In genomic region chr8:102786467-102787360, GRCm38 (mm10) we compare ENCODE assay signal across 10 mouse cellular contexts. TPM values are rescaled to one million over a fixed set of nuclear protein-coding genes. Genes with fewer than 3 reads are reported as not detected.
DNase-seq lines count a peak whose midpoint lies in the region; ATAC-seq lines count a peak whose summit lies in the region.
"Had no signal": no experiment of that assay in that cellular context is flagged by ENCODE, and none has a peak within 500 bp of the region (broad histone marks: within the 10 kb centered on the region; RNA-seq: fewer than 3 reads in every experiment).

No protein-coding gene starts in this region.

- H3K27ac ChIP-seq in forebrain, embryonic 15.5 days (replicated peaks) = 0 out of 2 replicates have a peak overlapping the region, but pooled peaks have one; percentile 6
- H3K27ac ChIP-seq in neural tube, embryonic 11.5 days (ENCODE audit: low read depth, low read length) = no peak overlapping the region

- no peaks in the 10 kb centered on the region for H3K27me3 ChIP-seq in forebrain, embryonic 15.5 days
- H3K27me3 ChIP-seq in neural tube, embryonic 11.5 days (ENCODE audit: control insufficient read depth, insufficient read depth, low read length) = no peaks in the 10 kb centered on the region

- 0 out of 2 replicates have a peak, but pooled peaks have one; percentile 1 for ATAC-seq in frontal cortex, adult (ENCODE audit: low TSS enrichment)
- ATAC-seq in forebrain, embryonic 15.5 days (replicated peaks) = no peak
- ATAC-seq in neural tube, embryonic 11.5 days (ENCODE audit: insufficient read depth, low FRiP score, low TSS enrichment) = no peak; the same call in 1 of the 2 replicates

- peaks cover 18% of the 10 kb centered on the region for H3K4me1 ChIP-seq in forebrain, embryonic 15.5 days
- no peaks in the 10 kb centered on the region; the same call in 1 of the 2 replicates for H3K4me1 ChIP-seq in neural tube, embryonic 11.5 days (ENCODE audit: control insufficient read depth, insufficient read depth, low read length)

- H3K4me3 ChIP-seq in forebrain, embryonic 15.5 days = peak overlapping the region; percentile 86
- peak overlapping the region; percentile 78 for H3K4me3 ChIP-seq in neural tube, embryonic 11.5 days (ENCODE audit: low read depth, low read length)
- H3K4me3 ChIP-seq: erythroblast, embryonic 14.5 days; myocyte had no signal

- no peak for DNase-seq in frontal cortex, postnatal 14 days (ENCODE audit: low spot score in 2 of 2)
- peak; percentile 36 for DNase-seq in ES-CJ7 (ENCODE audit: low read depth, low spot score)
- DNase-seq in kidney, postnatal 14 days = peak; percentile 32
- DNase-seq in neural tube, embryonic 11.5 days (ENCODE audit: low spot score) = peak; percentile 51
- DNase-seq in thymus, postnatal 0 days (ENCODE audit: low spot score) = no peak
- no peak for DNase-seq in layer of hippocampus, adult 18-20 months (ENCODE audit: low spot score in 2 of 2)

- peak overlapping the region; percentile 95 for H3K4me2 ChIP-seq in forebrain, embryonic 15.5 days (replicated peaks)
- peak overlapping the region; percentile 80 for H3K4me2 ChIP-seq in neural tube, embryonic 11.5 days (ENCODE audit: low read depth)

- H3K9ac ChIP-seq in forebrain, embryonic 15.5 days (replicated peaks) = peak overlapping the region; percentile 34
- H3K9ac ChIP-seq in neural tube, embryonic 11.5 days (ENCODE audit: low read length) = peak overlapping the region; percentile 84

- no peaks in the 10 kb centered on the region for H3K36me3 ChIP-seq in forebrain, embryonic 15.5 days
- H3K36me3 ChIP-seq in neural tube, embryonic 11.5 days (ENCODE audit: control insufficient read depth, insufficient read depth, low read length) = no peaks in the 10 kb centered on the region

- no peaks in the 10 kb centered on the region for H3K9me3 ChIP-seq in forebrain, embryonic 15.5 days
- H3K9me3 ChIP-seq in neural tube, embryonic 11.5 days (ENCODE audit: control insufficient read depth, low read length) = no peaks in the 10 kb centered on the region

- WGBS in forebrain, embryonic 15.5 days = 6% methylated on average over 31 of the region's 31 CpGs
- WGBS in neural tube, embryonic 11.5 days = 4% methylated on average over 31 of the region's 31 CpGs

RNA-seq across cellular contexts. Expression of gene Cdh11, which starts 1.3 kb away (rescaled TPM):
- 29.5 and 30.5 TPM in 2 replicates for polyA plus RNA-seq in forebrain, embryonic 15.5 days (2015; fragmentation: Nextera tagmentation; extraction: Ambion mirVana)
- polyA plus RNA-seq in neural tube, embryonic 11.5 days (2014; fragmentation: Nextera tagmentation; extraction: Ambion mirVana) = 106 and 108 TPM in 2 replicates
- 2.6 and 3.0 TPM in 2 replicates for polyA plus RNA-seq in thymus, postnatal 0 days (2015; fragmentation: Nextera tagmentation; extraction: Ambion mirVana)
- 10 to 100 TPM; 69.4 to 69.8 TPM for total RNA-seq in layer of hippocampus, adult 18-20 months (2021)
- polyA plus RNA-seq: erythroblast, embryonic 14.5 days had no signal

Comparison
In these comparisons a context has a peak if more than half of its experiments do, and no peak if none do; other contexts are left out.
1. DNase-seq: peak in ES-CJ7 (single experiment), kidney, postnatal 14 days (single experiment) and neural tube, embryonic 11.5 days (single experiment); none in frontal cortex, postnatal 14 days (0 of 2), thymus, postnatal 0 days (single experiment) and layer of hippocampus, adult 18-20 months (0 of 2).